Mouse (Mus musculus) intestine, embryonic 14.5 days (tissue): ENCODE measurements around the gene Lamp3. TPM values are rescaled to one million over a fixed set of nuclear protein-coding genes. Genes with fewer than 3 reads are reported as not detected.
"Not testable (repeated sequence)": the region's sequence is repeated elsewhere in the genome, so short reads cannot be mapped to it uniquely, and the experiment has no call there.

ENCODE experiments used
- ATAC-seq: fragments of 200-750 bp; cut with Nextera tagmentation; replicated peaks from 2 replicates; pipeline ENCODE4 v1.8.0; 2017; ENCODE audit warnings: low read depth, moderate number of reproducible peaks, moderate TSS enrichment, moderate library complexity; ENCODE audit not compliant: low FRiP score, low TSS enrichment
- DNase-seq: peaks from one replicate; pipeline ENCODE4 v3.0.0-alpha.2; 2018; ENCODE audit warnings: low spot score
- H3K27ac ChIP-seq: fragments of 300-500 bp; sonication (generic); 2 replicates; pipeline ENCODE4 v1.5.1; 2014; ENCODE audit warnings: low read depth, mild to moderate bottlenecking, control low read depth
- H3K27me3 ChIP-seq: fragments of 300-500 bp; sonication (generic); replicated peaks from 2 replicates; pipeline ENCODE4 v1.6.1; 2014; ENCODE audit warnings: low read length, control low read depth; ENCODE audit not compliant: control insufficient read depth, insufficient read depth
- H3K36me3 ChIP-seq: fragments of 300-500 bp; sonication (generic); 2 replicates; pipeline ENCODE4 v1.6.1; 2014; ENCODE audit warnings: low read length, control low read depth; ENCODE audit not compliant: control insufficient read depth, insufficient read depth
- H3K4me1 ChIP-seq: fragments of 300-500 bp; sonication (generic); replicated peaks from 2 replicates; pipeline ENCODE4 v1.6.1; 2014; ENCODE audit warnings: low read length, control low read depth, mixed read lengths; ENCODE audit not compliant: control insufficient read depth, insufficient read depth
- H3K4me2 ChIP-seq: fragments of 300-500 bp; sonication (generic); 2 replicates; pipeline ENCODE4 v1.6.1; 2014; ENCODE audit warnings: low read length
- H3K4me3 ChIP-seq: fragments of 300-500 bp; sonication (generic); 2 replicates; pipeline ENCODE4 v1.5.1; 2014; ENCODE audit warnings: low read depth, low read length, control low read depth, mixed read lengths
- H3K9ac ChIP-seq: fragments of 300-500 bp; sonication (generic); 2 replicates; pipeline ENCODE4 v1.6.1; 2014; ENCODE audit warnings: mild to moderate bottlenecking, low read length
- H3K9me3 ChIP-seq: fragments of 300-500 bp; sonication (generic); 2 replicates; pipeline ENCODE4 v1.6.1; 2016; ENCODE audit warnings: low read length, control low read depth; ENCODE audit not compliant: control insufficient read depth
- WGBS: fragments of 180-500 bp; shearing (Covaris S2); extraction: QIAGEN DNeasy Blood & Tissue Kit; methylation state at CpG from one replicate; pipeline ENCODE4 v1.1.7; 2014; 5-methylcytosine and 5-hydroxymethylcytosine counted together
- polyA plus RNA-seq: library from polyadenylated mRNA; unstranded; fragments of >200 nt; fragmentation: Nextera tagmentation; extraction: Ambion mirVana; gene quantifications from 2 replicates; pipeline ENCODE4 v1.2.1, GENCODE M21; 2014

Lamp3 gene
- polyA plus RNA-seq: 0.08 TPM in 1 of 2 replicates, not detected in the other

GRCm38 (mm10) chr16:19706216-19706615 is at the start of gene Lamp3:
Gene Lamp3, minus strand, starts transcription at chr16:19706375.
- H3K4me1 ChIP-seq: no peaks in the 10 kb centered on the region
- no peaks in the 10 kb centered on the region for H3K36me3 ChIP-seq
- H3K4me3 ChIP-seq: no peak within 1 kb of the TSS
- no peak within 1 kb of the TSS for H3K27ac ChIP-seq
- H3K9me3 ChIP-seq: no peaks in the 10 kb centered on the region
- DNase-seq (no peak), ATAC-seq (no peak)
- H3K9ac ChIP-seq: no peak within 1 kb of the TSS
- H3K4me2 ChIP-seq: no peak within 1 kb of the TSS
- H3K27me3 ChIP-seq: no peaks in the 10 kb centered on the region

- H3K4me2 ChIP-seq: no peak overlapping the region
- H3K9ac ChIP-seq: no peak overlapping the region
- H3K4me3 ChIP-seq: no peak overlapping the region
- H3K27me3 ChIP-seq: no peaks in the 10 kb centered on the region
- H3K4me1 ChIP-seq: no peaks in the 10 kb centered on the region
- no peak for DNase-seq
- H3K36me3 ChIP-seq: no peaks in the 10 kb centered on the region
- no peaks in the 10 kb centered on the region for H3K9me3 ChIP-seq
- no peak for ATAC-seq
- H3K27ac ChIP-seq: no peak overlapping the region
- WGBS: 86% methylated on average over 1 of the region's 1 CpGs
Measured at GRCm38 (mm10) chr16:19732896-19733295, 26.7 kb upstream of the Lamp3 start.

GRCm38 (mm10) chr16:19724139-19724538 is 18.0 kb upstream of the Lamp3 start:
- WGBS: 48% methylated on average over 2 of the region's 2 CpGs
- not testable (repeated sequence) for H3K9me3 ChIP-seq, DNase-seq, H3K4me1 ChIP-seq, H3K4me2 ChIP-seq, H3K27ac ChIP-seq, H3K36me3 ChIP-seq, H3K9ac ChIP-seq, H3K27me3 ChIP-seq, ATAC-seq, H3K4me3 ChIP-seq

- 47% methylated on average over 2 of the region's 2 CpGs for whole genome bisulfite sequencing
- Histone ChIP-seq H3K27me3 (no peaks in the 10 kb centered on the region), H3K27ac (no peak overlapping the region), H3K4me1 (no peaks in the 10 kb centered on the region), H3K9ac (no peak overlapping the region), H3K36me3 (no peaks in the 10 kb centered on the region), H3K4me2 (no peak overlapping the region), H3K9me3 (no peaks in the 10 kb centered on the region), H3K4me3 (no peak overlapping the region)
- ATAC-seq (no peak), DNase-seq (no peak)
Measured at GRCm38 (mm10) chr16:19720959-19721358, 14.8 kb upstream of the Lamp3 start.

GRCm38 (mm10) chr16:19707381-19707780 is 1.2 kb upstream of the Lamp3 start:
- Histone ChIP-seq H3K4me2 (no peak overlapping the region), H3K36me3 (no peaks in the 10 kb centered on the region), H3K4me1 (no peaks in the 10 kb centered on the region), H3K27me3 (no peaks in the 10 kb centered on the region), H3K27ac (no peak overlapping the region), H3K4me3 (no peak overlapping the region), H3K9ac (no peak overlapping the region), H3K9me3 (no peaks in the 10 kb centered on the region)
- DNase-seq: no peak
- WGBS: 38% methylated on average over 1 of the region's 1 CpGs
- no peak for ATAC-seq

- no peak overlapping the region for H3K27ac ChIP-seq
- ATAC-seq (no peak), DNase-seq (no peak)
- H3K27me3 ChIP-seq: no peaks in the 10 kb centered on the region
- H3K36me3 ChIP-seq: no peaks in the 10 kb centered on the region
- no peaks in the 10 kb centered on the region for H3K9me3 ChIP-seq
- H3K4me2 ChIP-seq: no peak overlapping the region
- H3K4me1 ChIP-seq: no peaks in the 10 kb centered on the region
- no peak overlapping the region for H3K9ac ChIP-seq
- H3K4me3 ChIP-seq: no peak overlapping the region
Measured at GRCm38 (mm10) chr16:19699207-19699606, 7.0 kb downstream of the Lamp3 start.

GRCm38 (mm10) chr16:19670768-19671357 is 35.3 kb downstream of the Lamp3 start:
- ATAC-seq (no peak), DNase-seq (no peak)
- H3K36me3 ChIP-seq: no peaks in the 10 kb centered on the region
- no peak overlapping the region for H3K4me2 ChIP-seq
- no peak overlapping the region for H3K4me3 ChIP-seq
- H3K27me3 ChIP-seq: no peaks in the 10 kb centered on the region
- no peaks in the 10 kb centered on the region for H3K9me3 ChIP-seq
- WGBS: 82% methylated on average over 2 of the region's 2 CpGs
- H3K9ac ChIP-seq: no peak overlapping the region
- no peaks in the 10 kb centered on the region for H3K4me1 ChIP-seq
- H3K27ac ChIP-seq: no peak overlapping the region

- 51% methylated on average over 1 of the region's 1 CpGs for WGBS
- no peak for DNase-seq
- H3K4me3 ChIP-seq: no peak overlapping the region
Measured at GRCm38 (mm10) chr16:19666312-19666711, 39.9 kb downstream of the Lamp3 start.

GRCm38 (mm10) chr16:19629816-19630215 is 76.4 kb downstream of the Lamp3 start, which contains the start of gene Olfr171:
Gene Olfr171, minus strand, starts transcription at chr16:19629916.
- H3K9ac ChIP-seq: no peak within 1 kb of the TSS
- no peak for ATAC-seq
- no peak within 1 kb of the TSS for H3K4me3 ChIP-seq
- no peaks in the 10 kb centered on the region for H3K27me3 ChIP-seq
- H3K4me1 ChIP-seq: no peaks in the 10 kb centered on the region
- H3K4me2 ChIP-seq: no peak within 1 kb of the TSS
- no peak for DNase-seq
- H3K27ac ChIP-seq: no peak within 1 kb of the TSS
- 85% methylated on average over 1 of the region's 1 CpGs for WGBS
- H3K36me3 ChIP-seq: no peaks in the 10 kb centered on the region
- H3K9me3 ChIP-seq: no peaks in the 10 kb centered on the region

More at GRCm38 (mm10) chr16:19666312-19666711, 39.9 kb downstream of the Lamp3 start:
- Histone ChIP-seq H3K27me3 (no peaks in the 10 kb centered on the region), H3K4me1 (no peaks in the 10 kb centered on the region), H3K4me2 (no peak overlapping the region), H3K36me3 (no peaks in the 10 kb centered on the region), H3K27ac (no peak overlapping the region), H3K9me3 (no peaks in the 10 kb centered on the region), H3K9ac (no peak overlapping the region)
- ATAC-seq: no peak
